Mouse (Mus musculus) C3H10T1/2 (cell line): ENCODE measurements around the gene Tcstv3. TPM values are rescaled to one million over a fixed set of nuclear protein-coding genes. Genes with fewer than 3 reads are reported as not detected.

Source experiments
- polyA plus RNA-seq, 2 experiments: library from polyadenylated mRNA; unstranded; fragments of >200 nt; fragmentation: generic; extraction: Trizol; gene quantifications; one replicate each; pipeline ENCODE4 v1.2.1; 2012; ENCODE audit warnings: missing spikeins in 2 of 2

Gene Tcstv3
- not detected for polyA plus RNA-seq

GRCm38 (mm10) chr13:120316578-120316977, at the start of gene Tcstv3:
Gene Tcstv3, plus strand, starts transcription at chr13:120316878.

GRCm38 (mm10) chr13:120299991-120300442, 16.7 kb upstream of the Tcstv3 start, which contains the start of gene BC147527:
Gene BC147527, plus strand, starts transcription at chr13:120300392.

Other genes with a start within 250 kb of the Tcstv3 start
- gene Gm20767, start 176.6 kb upstream of the Tcstv3 start, polyA plus RNA-seq = not detected
- not detected for gene Gm21818, start 144.4 kb upstream of the Tcstv3 start, polyA plus RNA-seq
- not detected for gene Gm21762, start 100.9 kb upstream of the Tcstv3 start, polyA plus RNA-seq
- not detected for gene Gm21731, start 77.8 kb upstream of the Tcstv3 start, polyA plus RNA-seq
- under 1 TPM in 1 of 2 experiments, not detected in 1; 0.08 TPM for gene AF067061, start 53.8 kb upstream of the Tcstv3 start, polyA plus RNA-seq
- under 1 TPM in 1 of 2 experiments, not detected in 1; 0.86 TPM for gene BC147527, start 16.5 kb upstream of the Tcstv3 start, polyA plus RNA-seq